Mouse (Mus musculus) hindbrain, embryonic 10.5 days (tissue): ENCODE measurements around the gene Ubb. TPM values are rescaled to one million over a fixed set of nuclear protein-coding genes. Genes with fewer than 3 reads are reported as not detected.
"Not testable (repeated sequence)": the region's sequence is repeated elsewhere in the genome, so short reads cannot be mapped to it uniquely, and the experiment has no call there.

Source experiments
- DNase-seq: peaks from one replicate; pipeline ENCODE4 v3.0.0-alpha.2; 2017; ENCODE audit warnings: low spot score
- H3K27ac ChIP-seq: fragments of 300-500 bp; sonication (generic); 2 replicates; pipeline ENCODE4 v1.5.1; 2016; ENCODE audit warnings: mild to moderate bottlenecking, moderate library complexity
- H3K27me3 ChIP-seq: fragments of 300-500 bp; sonication (generic); 2 replicates; pipeline ENCODE4 v1.6.1; 2016; ENCODE audit warnings: mild to moderate bottlenecking; ENCODE audit not compliant: poor library complexity, insufficient read depth, severe bottlenecking
- H3K36me3 ChIP-seq: fragments of 300-500 bp; sonication (generic); 2 replicates; pipeline ENCODE4 v1.6.1; 2016; ENCODE audit warnings: mild to moderate bottlenecking, moderate library complexity
- H3K4me1 ChIP-seq: fragments of 300-500 bp; sonication (generic); replicated peaks from 2 replicates; pipeline ENCODE4 v1.6.1; 2016; ENCODE audit warnings: mild to moderate bottlenecking
- H3K4me3 ChIP-seq: fragments of 300-500 bp; sonication (generic); 2 replicates; pipeline ENCODE4 v1.5.1; 2016; ENCODE audit warnings: mild to moderate bottlenecking, moderate library complexity
- H3K9me3 ChIP-seq: fragments of 300-500 bp; sonication (generic); 2 replicates; pipeline ENCODE4 v1.6.1; 2016; ENCODE audit warnings: mild to moderate bottlenecking, moderate library complexity
- WGBS: fragments of 180-500 bp; shearing (Covaris S2); methylation state at CpG from one replicate; pipeline ENCODE4 v1.1.7; 2016; 5-methylcytosine and 5-hydroxymethylcytosine counted together
- polyA plus RNA-seq: library from polyadenylated mRNA; unstranded; fragments of >200 nt; fragmentation: Nextera tagmentation; extraction: Ambion mirVana; gene quantifications from 2 replicates; pipeline ENCODE4 v1.2.1, GENCODE M21; 2016

The Ubb gene
- polyA plus RNA-seq, result 3,368 and 3,918 TPM in 2 replicates

- H3K4me1 ChIP-seq, result peaks cover 37% of the 10 kb centered on the region
- no peaks in the 10 kb centered on the region for H3K9me3 ChIP-seq
- H3K27ac ChIP-seq, result peak within 1 kb of the TSS; percentile 99
- under 1% methylated on average over 40 of the region's 40 CpGs for WGBS
- peak; percentile 99 for DNase-seq
- peak within 1 kb of the TSS; percentile 67 for H3K4me3 ChIP-seq
- H3K36me3 ChIP-seq, result peaks cover 30% of the 10 kb centered on the region
- H3K27me3 ChIP-seq, result no peaks in the 10 kb centered on the region
Measured at GRCm38 (mm10) chr11:62550727-62551225, at the start of gene Ubb. Gene Ubb, plus strand, starts transcription at chr11:62551171.

GRCm38 (mm10) chr11:62507683-62508082 lies 43.3 kb upstream of the Ubb start:
- peaks cover 18% of the 10 kb centered on the region; the same call in 1 of the 2 replicates for H3K36me3 ChIP-seq
- H3K27me3 ChIP-seq, result no peaks in the 10 kb centered on the region
- H3K4me3 ChIP-seq, result no peak overlapping the region
- H3K4me1 ChIP-seq, result peaks cover 7% of the 10 kb centered on the region
- no peaks in the 10 kb centered on the region for H3K9me3 ChIP-seq
- WGBS, result 88% methylated on average over 4 of the region's 4 CpGs
- no peak for DNase-seq
- H3K27ac ChIP-seq, result no peak overlapping the region

GRCm38 (mm10) chr11:62508365-62508764 lies 42.6 kb upstream of the Ubb start:
- H3K27ac ChIP-seq, H3K9me3 ChIP-seq, H3K27me3 ChIP-seq, H3K4me3 ChIP-seq, H3K4me1 ChIP-seq, DNase-seq: not testable (repeated sequence)
- WGBS, result 98% methylated on average over 13 of the region's 13 CpGs
- peaks cover 22% of the 10 kb centered on the region; the same call in 1 of the 2 replicates for H3K36me3 ChIP-seq

- 95% methylated on average over 5 of the region's 5 CpGs for WGBS
Measured at GRCm38 (mm10) chr11:62508816-62509215, 42.2 kb upstream of the Ubb start.

GRCm38 (mm10) chr11:62509571-62509970 lies 41.4 kb upstream of the Ubb start:
- Histone ChIP-seq H3K27ac (no peak overlapping the region), H3K4me1 (peaks cover 9% of the 10 kb centered on the region), H3K4me3 (no peak overlapping the region), H3K27me3 (no peaks in the 10 kb centered on the region), H3K36me3 (peaks cover 25% of the 10 kb centered on the region; the same call in 1 of the 2 replicates), H3K9me3 (no peaks in the 10 kb centered on the region)
- 82% methylated on average over 3 of the region's 3 CpGs for WGBS
- DNase-seq, result no peak

More at GRCm38 (mm10) chr11:62508816-62509215, 42.2 kb upstream of the Ubb start:
- not testable (repeated sequence) for DNase-seq, H3K4me3 ChIP-seq, H3K27ac ChIP-seq, H3K4me1 ChIP-seq, H3K9me3 ChIP-seq, H3K27me3 ChIP-seq
- H3K36me3 ChIP-seq, result peaks cover 25% of the 10 kb centered on the region; the same call in 1 of the 2 replicates

- Histone ChIP-seq H3K9me3 (no peaks in the 10 kb centered on the region), H3K27me3 (no peaks in the 10 kb centered on the region), H3K36me3 (peaks cover 18% of the 10 kb centered on the region; the same call in 1 of the 2 replicates), H3K4me1 (peaks cover 9% of the 10 kb centered on the region), H3K4me3 (no peak overlapping the region), H3K27ac (no peak overlapping the region)
- 86% methylated on average over 5 of the region's 5 CpGs for WGBS
- DNase-seq, result no peak
Measured at GRCm38 (mm10) chr11:62510956-62511355, 40.0 kb upstream of the Ubb start.

- Histone ChIP-seq H3K4me3 (no peak overlapping the region), H3K27ac (no peak overlapping the region; the same call in 1 of the 2 replicates), H3K27me3 (no peaks in the 10 kb centered on the region), H3K36me3 (peaks cover 18% of the 10 kb centered on the region; the same call in 1 of the 2 replicates), H3K9me3 (no peaks in the 10 kb centered on the region), H3K4me1 (peaks cover 9% of the 10 kb centered on the region)
- 81% methylated on average over 13 of the region's 13 CpGs for WGBS
- no peak for DNase-seq
Measured at GRCm38 (mm10) chr11:62511444-62512202, 39.3 kb upstream of the Ubb start.

- H3K36me3 ChIP-seq, result peaks cover 18% of the 10 kb centered on the region; the same call in 1 of the 2 replicates
- DNase-seq, result no peak
- peaks cover 9% of the 10 kb centered on the region for H3K4me1 ChIP-seq
- WGBS, result 86% methylated on average over 8 of the region's 8 CpGs
- no peaks in the 10 kb centered on the region for H3K27me3 ChIP-seq
- H3K27ac ChIP-seq, result no peak overlapping the region
- no peak overlapping the region for H3K4me3 ChIP-seq
- H3K9me3 ChIP-seq, result no peaks in the 10 kb centered on the region
Measured at GRCm38 (mm10) chr11:62512529-62513080, 38.4 kb upstream of the Ubb start.

- 72% methylated on average over 6 of the region's 6 CpGs for WGBS
- Histone ChIP-seq H3K27ac (no peak overlapping the region), H3K27me3 (no peaks in the 10 kb centered on the region), H3K4me1 (peaks cover 9% of the 10 kb centered on the region), H3K36me3 (peaks cover 18% of the 10 kb centered on the region; the same call in 1 of the 2 replicates), H3K9me3 (no peaks in the 10 kb centered on the region), H3K4me3 (no peak overlapping the region)
- DNase-seq, result no peak
Measured at GRCm38 (mm10) chr11:62513311-62513710, 37.7 kb upstream of the Ubb start.

- no peaks in the 10 kb centered on the region for H3K27me3 ChIP-seq
- peaks cover 6% of the 10 kb centered on the region for H3K4me1 ChIP-seq
- H3K36me3 ChIP-seq, result no peaks in the 10 kb centered on the region
- peak; percentile 51 for DNase-seq
- H3K9me3 ChIP-seq, result no peaks in the 10 kb centered on the region
- H3K4me3 ChIP-seq, result no peak overlapping the region
- 20% methylated on average over 2 of the region's 2 CpGs for WGBS
- H3K27ac ChIP-seq, result no peak overlapping the region
Measured at GRCm38 (mm10) chr11:62518991-62519390, 32.0 kb upstream of the Ubb start.

GRCm38 (mm10) chr11:62522283-62522682 lies 28.7 kb upstream of the Ubb start:
- H3K4me1 ChIP-seq, result peaks cover 6% of the 10 kb centered on the region
- no peaks in the 10 kb centered on the region for H3K27me3 ChIP-seq
- DNase-seq, result no peak
- H3K27ac ChIP-seq, result no peak overlapping the region
- H3K9me3 ChIP-seq, result no peaks in the 10 kb centered on the region
- H3K4me3 ChIP-seq, result no peak overlapping the region
- WGBS, result 78% methylated on average over 2 of the region's 2 CpGs
- H3K36me3 ChIP-seq, result peaks cover 17% of the 10 kb centered on the region; the same call in 1 of the 2 replicates

GRCm38 (mm10) chr11:62537089-62537488 lies 13.9 kb upstream of the Ubb start:
- Histone ChIP-seq H3K4me1 (peaks cover 24% of the 10 kb centered on the region), H3K27me3 (peaks cover 39% of the 10 kb centered on the region), H3K4me3 (no peak overlapping the region), H3K9me3 (no peaks in the 10 kb centered on the region), H3K36me3 (peaks cover 8% of the 10 kb centered on the region), H3K27ac (no peak overlapping the region)
- 90% methylated on average over 8 of the region's 8 CpGs for WGBS
- DNase-seq, result no peak

- DNase-seq, result no peak
- H3K4me1 ChIP-seq, result peaks cover 24% of the 10 kb centered on the region
- no peaks in the 10 kb centered on the region for H3K9me3 ChIP-seq
- H3K36me3 ChIP-seq, result peaks cover 7% of the 10 kb centered on the region; the same call in 1 of the 2 replicates
- H3K4me3 ChIP-seq, result peak overlapping the region; percentile 87
- peak overlapping the region; percentile 94; the same call in 1 of the 2 replicates for H3K27ac ChIP-seq
- H3K27me3 ChIP-seq, result peaks cover 39% of the 10 kb centered on the region
- 39% methylated on average over 7 of the region's 7 CpGs for WGBS
Measured at GRCm38 (mm10) chr11:62537590-62537989, 13.4 kb upstream of the Ubb start.
